Mouse (Mus musculus) liver, embryonic 15.5 days (tissue): ENCODE results near the gene Gm10718. TPM values are rescaled to one million over a fixed set of nuclear protein-coding genes. Genes with fewer than 3 reads are reported as not detected.
"Not testable (repeated sequence)": the region's sequence is repeated elsewhere in the genome, so short reads cannot be mapped to it uniquely, and the experiment has no call there.

Source experiments
- ATAC-seq: fragments of 200-750 bp; cut with Nextera tagmentation; 2 replicates; pipeline ENCODE4 v1.8.0; 2017; ENCODE audit warnings: moderate number of reproducible peaks, mild to moderate bottlenecking, moderate library complexity; ENCODE audit not compliant: insufficient read depth
- H3K27ac ChIP-seq: fragments of 300-500 bp; sonication (generic); replicated peaks from 2 replicates; pipeline ENCODE4 v1.5.1; 2015; ENCODE audit warnings: mild to moderate bottlenecking, inconsistent platforms
- H3K27me3 ChIP-seq: fragments of 300-500 bp; sonication (generic); 2 replicates; pipeline ENCODE4 v1.6.1; 2015; ENCODE audit warnings: mild to moderate bottlenecking, inconsistent platforms
- H3K36me3 ChIP-seq: fragments of 300-500 bp; sonication (generic); replicated peaks from 2 replicates; pipeline ENCODE4 v1.6.1; 2015; ENCODE audit warnings: moderate library complexity, mild to moderate bottlenecking, inconsistent platforms
- H3K4me1 ChIP-seq: fragments of 300-500 bp; sonication (generic); replicated peaks from 2 replicates; pipeline ENCODE4 v1.6.1; 2015; ENCODE audit warnings: inconsistent platforms
- H3K4me2 ChIP-seq: fragments of 300-500 bp; sonication (generic); 2 replicates; pipeline ENCODE4 v1.6.1; 2015; ENCODE audit warnings: moderate library complexity, mild to moderate bottlenecking, inconsistent platforms
- H3K4me3 ChIP-seq: fragments of 300-500 bp; sonication (generic); replicated peaks from 2 replicates; pipeline ENCODE4 v1.5.1; 2015; ENCODE audit warnings: mild to moderate bottlenecking, inconsistent platforms
- H3K9ac ChIP-seq: fragments of 300-500 bp; sonication (generic); 2 replicates; pipeline ENCODE4 v1.6.1; 2015; ENCODE audit warnings: moderate library complexity, mild to moderate bottlenecking, inconsistent platforms
- H3K9me3 ChIP-seq: fragments of 300-500 bp; sonication (generic); replicated peaks from 2 replicates; pipeline ENCODE4 v1.6.1; 2016; ENCODE audit warnings: inconsistent platforms
- WGBS: fragments of 180-500 bp; shearing (Covaris S2); methylation state at CpG from one replicate; pipeline ENCODE4 v1.1.7; 2015; ENCODE audit warnings: mixed read lengths; ENCODE audit not compliant: insufficient replicate concordance; 5-methylcytosine and 5-hydroxymethylcytosine counted together
- polyA plus RNA-seq: library from polyadenylated mRNA; unstranded; fragments of >200 nt; fragmentation: Nextera tagmentation; extraction: Ambion mirVana; gene quantifications from 2 replicates; pipeline ENCODE4 v1.2.1, GENCODE M21; 2015

Gm10718 gene
- polyA plus RNA-seq, result not detected in 2 replicates

DNA sequence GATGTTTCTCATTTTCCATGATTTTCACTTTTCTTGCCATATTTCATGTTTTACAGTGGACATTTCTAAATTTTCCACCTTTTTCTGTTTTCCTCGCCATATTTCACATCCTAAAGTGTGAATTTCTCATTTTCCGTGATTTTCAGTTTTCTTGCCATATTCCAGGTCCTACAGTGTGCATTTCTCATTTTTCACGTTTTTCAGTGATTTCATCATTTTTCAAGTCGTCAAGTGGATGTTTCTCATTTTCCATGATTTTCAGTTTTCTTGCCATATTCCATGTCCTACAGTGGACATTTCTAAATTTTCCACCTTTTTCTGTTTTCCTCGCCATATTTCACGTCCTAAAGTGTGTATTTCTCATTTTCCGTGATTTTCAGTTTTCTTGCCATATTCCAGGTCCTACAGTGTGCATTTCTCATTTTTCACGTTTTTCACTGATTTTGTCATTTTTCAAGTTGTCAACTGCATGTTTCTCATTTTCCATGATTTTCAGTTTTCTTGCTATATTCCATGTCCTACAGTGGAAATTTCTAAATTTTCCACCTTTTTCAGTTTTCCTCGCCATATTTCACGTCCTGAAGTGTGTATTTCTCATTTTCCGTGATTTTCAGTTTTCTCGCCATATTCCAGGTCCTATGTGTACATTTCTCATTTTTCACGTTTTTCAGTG, at the start of gene Gm10718:
TSS of gene Gm10718 (plus strand) at position 236 of the 673 bp plus-strand sequence.
- not testable (repeated sequence) for H3K27ac ChIP-seq, H3K9me3 ChIP-seq, H3K4me1 ChIP-seq, H3K4me2 ChIP-seq, H3K9ac ChIP-seq, ATAC-seq, H3K4me3 ChIP-seq, H3K27me3 ChIP-seq, H3K36me3 ChIP-seq
- 57% methylated on average over 12 of the region's 13 CpGs for WGBS

DNA sequence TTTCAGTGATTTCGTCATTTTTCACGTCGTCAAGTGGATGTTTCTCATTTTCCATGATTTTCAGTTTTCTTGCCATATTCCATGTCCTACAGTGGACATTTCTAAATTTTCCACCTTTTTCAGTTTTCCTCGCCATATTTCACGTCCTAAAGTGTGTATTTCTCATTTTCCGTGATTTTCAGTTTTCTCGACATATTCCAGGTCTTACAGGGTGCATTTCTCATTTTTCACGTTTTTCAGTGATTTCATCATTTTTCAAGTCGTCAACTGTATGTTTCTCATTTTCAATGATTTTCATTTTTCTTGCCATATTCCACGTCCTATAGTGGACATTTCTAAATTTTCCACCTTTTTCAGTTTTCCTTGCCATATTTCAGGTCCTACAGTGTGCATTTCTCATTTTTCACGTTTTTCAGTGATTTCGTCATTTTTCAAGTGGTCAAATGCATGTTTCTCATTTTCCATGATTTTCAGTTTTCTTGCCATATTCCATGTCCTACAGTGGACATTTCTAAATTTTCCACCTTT, 22.8 kb upstream of the Gm10718 start, which contains the start of gene Gm10722:
TSS of gene Gm10722 (plus strand) at position 478 of the 528 bp plus-strand sequence.
- not testable (repeated sequence) for H3K4me1 ChIP-seq, ATAC-seq, H3K27ac ChIP-seq, H3K27me3 ChIP-seq, H3K4me2 ChIP-seq, H3K9me3 ChIP-seq, H3K36me3 ChIP-seq, H3K4me3 ChIP-seq, H3K9ac ChIP-seq
- 58% methylated on average over 12 of the region's 12 CpGs for WGBS

GRCm38 (mm10) chr9:3001006-3001405, 22.3 kb upstream of the Gm10718 start:
- H3K9ac ChIP-seq, H3K4me1 ChIP-seq, ATAC-seq, H3K9me3 ChIP-seq, H3K4me2 ChIP-seq, H3K36me3 ChIP-seq, H3K4me3 ChIP-seq, H3K27me3 ChIP-seq, H3K27ac ChIP-seq: not testable (repeated sequence)
- WGBS, result 53% methylated on average over 8 of the region's 8 CpGs

GRCm38 (mm10) chr9:3001948-3002659, 21.2 kb upstream of the Gm10718 start:
- WGBS, result 56% methylated on average over 9 of the region's 11 CpGs
- not testable (repeated sequence) for H3K36me3 ChIP-seq, H3K27ac ChIP-seq, H3K27me3 ChIP-seq, H3K9ac ChIP-seq, H3K4me3 ChIP-seq, H3K9me3 ChIP-seq, H3K4me1 ChIP-seq, H3K4me2 ChIP-seq
- ATAC-seq, result peak; percentile 65

DNA sequence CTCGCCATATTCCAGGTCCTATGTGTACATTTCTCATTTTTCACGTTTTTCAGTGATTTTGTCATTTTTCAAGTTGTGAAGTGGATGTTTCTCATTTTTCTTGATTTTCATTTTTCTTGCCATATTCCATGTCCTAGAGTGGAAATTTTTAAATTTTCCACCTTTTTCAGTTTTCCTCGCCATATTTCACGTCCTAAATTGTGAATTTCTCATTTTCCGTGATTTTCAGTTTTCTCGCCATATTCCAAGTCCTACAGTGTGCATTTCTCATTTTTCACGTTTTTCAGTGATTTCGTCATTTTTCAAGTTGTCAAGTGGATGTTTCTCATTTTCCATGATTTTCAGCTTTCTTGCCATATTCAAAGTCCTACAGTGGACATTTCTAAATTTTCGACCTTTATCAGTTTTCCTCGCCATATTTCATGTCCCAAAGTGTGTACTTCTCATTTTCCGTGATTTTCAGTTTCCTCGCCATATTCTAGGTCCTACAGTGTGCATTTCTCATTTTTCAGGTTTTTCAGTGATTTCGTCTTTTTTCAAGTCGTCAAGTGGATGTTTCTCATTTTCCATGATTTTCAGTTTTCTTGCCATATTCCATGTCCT, 20.5 kb upstream of the Gm10718 start, which contains the start of gene Gm11168:
TSS of gene Gm11168 (plus strand) at position 553 of the 603 bp plus-strand sequence.
- H3K4me2 ChIP-seq, H3K4me1 ChIP-seq, H3K27ac ChIP-seq, H3K9ac ChIP-seq, H3K27me3 ChIP-seq, ATAC-seq, H3K36me3 ChIP-seq, H3K4me3 ChIP-seq, H3K9me3 ChIP-seq: not testable (repeated sequence)
- 64% methylated on average over 6 of the region's 14 CpGs for WGBS

GRCm38 (mm10) chr9:3006179-3006578, 17.2 kb upstream of the Gm10718 start:
- 67% methylated on average over 1 of the region's 5 CpGs for WGBS
- not testable (repeated sequence) for H3K9ac ChIP-seq, H3K9me3 ChIP-seq, H3K4me1 ChIP-seq, H3K36me3 ChIP-seq, H3K4me3 ChIP-seq, H3K4me2 ChIP-seq, ATAC-seq, H3K27ac ChIP-seq, H3K27me3 ChIP-seq

DNA sequence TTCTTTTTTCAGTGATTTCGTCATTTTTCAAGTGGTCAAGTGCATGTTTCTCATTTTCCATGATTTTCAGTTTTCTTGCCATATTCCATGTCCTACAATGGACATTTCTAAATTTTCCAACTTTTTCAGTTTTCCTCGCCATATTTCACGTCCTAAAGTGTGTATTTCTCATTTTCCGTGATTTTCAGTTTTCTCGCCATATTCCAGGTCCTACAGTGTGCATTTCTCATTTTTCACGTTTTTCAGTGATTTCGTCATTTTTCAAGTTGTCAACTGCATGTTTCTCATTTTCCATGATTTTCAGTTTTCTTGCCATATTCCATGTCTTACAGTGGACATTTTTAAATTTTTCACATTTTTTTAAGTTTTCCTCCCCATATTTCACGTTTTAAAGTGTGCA, 16.7 kb upstream of the Gm10718 start:
- 57% methylated on average over 8 of the region's 8 CpGs for WGBS

GRCm38 (mm10) chr9:3007272-3007671, 16.1 kb upstream of the Gm10718 start:
- 66% methylated on average over 8 of the region's 9 CpGs for WGBS
- not testable (repeated sequence) for ATAC-seq, H3K27ac ChIP-seq, H3K27me3 ChIP-seq, H3K36me3 ChIP-seq, H3K4me1 ChIP-seq, H3K4me2 ChIP-seq, H3K9ac ChIP-seq, H3K9me3 ChIP-seq, H3K4me3 ChIP-seq

More for the DNA sequence above, 16.7 kb upstream of the Gm10718 start:
- not testable (repeated sequence) for H3K9me3 ChIP-seq, H3K4me2 ChIP-seq, H3K27me3 ChIP-seq, H3K9ac ChIP-seq, H3K4me1 ChIP-seq, H3K4me3 ChIP-seq, H3K36me3 ChIP-seq, H3K27ac ChIP-seq
- peak; percentile 51 for ATAC-seq

GRCm38 (mm10) chr9:3009331-3009730, 14.0 kb upstream of the Gm10718 start:
- H3K9me3 ChIP-seq, H3K4me2 ChIP-seq, H3K4me1 ChIP-seq, H3K4me3 ChIP-seq, H3K27me3 ChIP-seq, H3K36me3 ChIP-seq, H3K27ac ChIP-seq, H3K9ac ChIP-seq: not testable (repeated sequence)
- no CpG with 5 or more reads among the region's 5 CpGs for WGBS
- peak; percentile 26; the same call in 1 of the 2 replicates for ATAC-seq

GRCm38 (mm10) chr9:3012054-3012621, 11.2 kb upstream of the Gm10718 start:
- not testable (repeated sequence) for H3K27me3 ChIP-seq, H3K9me3 ChIP-seq, H3K4me3 ChIP-seq, H3K4me1 ChIP-seq, ATAC-seq, H3K36me3 ChIP-seq, H3K4me2 ChIP-seq, H3K27ac ChIP-seq, H3K9ac ChIP-seq
- 56% methylated on average over 3 of the region's 7 CpGs for WGBS

DNA sequence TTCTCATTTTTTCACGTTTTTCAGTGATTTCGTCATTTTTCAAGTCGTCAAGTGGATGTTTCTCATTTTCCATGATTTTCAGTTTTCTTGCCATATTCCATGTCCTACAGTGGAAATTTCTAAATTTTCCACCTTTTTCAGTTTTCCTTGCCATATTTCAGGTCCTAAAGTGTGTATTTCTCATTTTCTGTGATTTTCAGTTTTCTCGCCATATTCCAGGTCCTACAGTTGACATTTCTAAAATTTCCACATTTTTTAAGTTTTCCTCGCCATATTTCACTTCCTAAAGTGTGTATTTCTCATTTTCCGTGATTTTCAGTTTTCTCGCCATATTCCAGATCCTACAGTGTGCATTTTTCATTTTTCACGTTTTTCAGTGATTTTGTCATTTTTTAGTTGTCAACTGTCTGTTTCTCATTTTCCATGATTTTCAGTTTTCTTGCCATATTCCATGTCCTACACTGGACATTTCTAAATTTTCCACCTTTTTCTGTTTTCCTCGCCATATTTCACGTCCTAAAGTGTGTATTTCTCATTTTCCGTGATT, 10.5 kb upstream of the Gm10718 start, which contains the start of gene Gm10721:
TSS of gene Gm10721 (plus strand) at position 408 of the 547 bp plus-strand sequence.
- not testable (repeated sequence) for H3K36me3 ChIP-seq, H3K4me2 ChIP-seq, H3K9ac ChIP-seq, H3K27ac ChIP-seq, H3K9me3 ChIP-seq, ATAC-seq, H3K4me1 ChIP-seq, H3K27me3 ChIP-seq, H3K4me3 ChIP-seq
- 50% methylated on average over 1 of the region's 11 CpGs for WGBS
